Mouse (Mus musculus) limb, embryonic 14.5 days (tissue): ENCODE measurements at regions not wholly inside any gene's neighbourhood (a gene's known extent, or its start where the extent isn't known, plus 50 kb on each side); places are given as distances from the start of the nearest gene placed in this dataset.
"Not testable (repeated sequence)": the region's sequence is repeated elsewhere in the genome, so short reads cannot be mapped to it uniquely, and the experiment has no call there.

ENCODE experiments used
- ATAC-seq: fragments of 200-750 bp; cut with Nextera tagmentation; 2 replicates; pipeline ENCODE4 v1.8.0; 2017; ENCODE audit warnings: low read depth, moderate number of reproducible peaks, moderate TSS enrichment; ENCODE audit not compliant: low FRiP score
- DNase-seq: peaks from one replicate; pipeline ENCODE4 v3.0.0-alpha.2; 2015; ENCODE audit warnings: low spot score
- H3K27ac ChIP-seq: fragments of 300-500 bp; sonication (generic); replicated peaks from 2 replicates; pipeline ENCODE4 v1.5.1; 2014; ENCODE audit warnings: low read depth, mild to moderate bottlenecking, low read length, moderate library complexity, mixed read lengths
- H3K27me3 ChIP-seq: fragments of 300-500 bp; sonication (generic); 2 replicates; pipeline ENCODE4 v1.6.1; 2014; ENCODE audit warnings: low read length, mixed read lengths; ENCODE audit not compliant: control insufficient read depth, insufficient read depth
- H3K36me3 ChIP-seq: fragments of 300-500 bp; sonication (generic); 2 replicates; pipeline ENCODE4 v1.6.1; 2014; ENCODE audit warnings: mild to moderate bottlenecking, low read length, moderate library complexity, mixed read lengths; ENCODE audit not compliant: control insufficient read depth, insufficient read depth
- H3K4me1 ChIP-seq: fragments of 300-500 bp; sonication (generic); 2 replicates; pipeline ENCODE4 v1.6.1; 2014; ENCODE audit warnings: antibody characterized with exemption, low read length, mixed read lengths; ENCODE audit not compliant: control insufficient read depth, insufficient read depth
- H3K4me2 ChIP-seq: fragments of 300-500 bp; sonication (generic); replicated peaks from 2 replicates; pipeline ENCODE4 v1.6.1; 2014; ENCODE audit warnings: low read depth, mild to moderate bottlenecking, low read length, moderate library complexity; ENCODE audit not compliant: severe bottlenecking
- H3K4me3 ChIP-seq: fragments of 300-500 bp; sonication (generic); replicated peaks from 2 replicates; pipeline ENCODE4 v1.5.1; 2014; ENCODE audit warnings: low read length
- H3K9ac ChIP-seq: fragments of 300-500 bp; sonication (generic); 2 replicates; pipeline ENCODE4 v1.6.1; 2014; ENCODE audit warnings: mild to moderate bottlenecking, low read depth, low read length, moderate library complexity; ENCODE audit not compliant: severe bottlenecking
- H3K9me3 ChIP-seq: fragments of 300-500 bp; sonication (generic); 2 replicates; pipeline ENCODE4 v1.6.1; 2016; ENCODE audit warnings: low read length; ENCODE audit not compliant: control insufficient read depth
- POLR2A ChIP-seq: fragments of 200-500 bp; IDR thresholded peaks from 2 replicates; pipeline ENCODE4 v1.8.0; 2012; ENCODE audit warnings: inconsistent platforms, mild to moderate bottlenecking, moderate library complexity, borderline replicate concordance; ENCODE audit not compliant: insufficient read depth, insufficient read length; ENCODE audit errors: extremely low read depth
- WGBS: fragments of 180-500 bp; shearing (Covaris S2); extraction: QIAGEN DNeasy Blood & Tissue Kit; methylation state at CpG from one replicate; pipeline ENCODE4 v1.1.7; 2014; 5-methylcytosine and 5-hydroxymethylcytosine counted together

DNA sequence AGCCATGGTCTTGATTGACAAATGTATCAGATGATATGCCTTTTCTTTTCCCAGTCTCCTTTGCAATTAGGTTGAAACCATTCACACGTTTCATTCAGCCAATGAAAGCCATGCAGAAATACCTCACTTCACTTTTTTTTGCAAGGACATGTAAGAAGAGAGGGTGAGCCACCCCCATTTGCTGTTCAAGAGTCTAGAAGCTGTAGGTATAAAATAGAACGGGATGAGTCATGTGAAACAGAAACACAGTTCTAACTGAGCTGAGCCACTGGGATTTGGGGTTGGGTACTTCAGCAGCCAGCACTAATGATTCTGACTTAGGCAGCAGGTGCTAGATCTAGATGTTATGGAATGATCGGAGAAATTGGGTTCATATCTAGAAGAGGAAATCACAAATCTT lies 93.9 kb downstream of the Dusp6 start:
- no peak for TF ChIP-seq POLR2A
- H3K9me3 ChIP-seq: no peaks in the 10 kb centered on the region
- H3K9ac ChIP-seq: no peak overlapping the region
- no peak for DNase-seq
- no peaks in the 10 kb centered on the region for H3K36me3 ChIP-seq
- H3K4me3 ChIP-seq: no peak overlapping the region
- H3K27ac ChIP-seq: no peak overlapping the region
- WGBS: 63% methylated on average over 3 of the region's 3 CpGs
- no peak overlapping the region for H3K4me2 ChIP-seq
- H3K4me1 ChIP-seq: peaks cover 13% of the 10 kb centered on the region
- no peaks in the 10 kb centered on the region for H3K27me3 ChIP-seq
- ATAC-seq: no peak

DNA sequence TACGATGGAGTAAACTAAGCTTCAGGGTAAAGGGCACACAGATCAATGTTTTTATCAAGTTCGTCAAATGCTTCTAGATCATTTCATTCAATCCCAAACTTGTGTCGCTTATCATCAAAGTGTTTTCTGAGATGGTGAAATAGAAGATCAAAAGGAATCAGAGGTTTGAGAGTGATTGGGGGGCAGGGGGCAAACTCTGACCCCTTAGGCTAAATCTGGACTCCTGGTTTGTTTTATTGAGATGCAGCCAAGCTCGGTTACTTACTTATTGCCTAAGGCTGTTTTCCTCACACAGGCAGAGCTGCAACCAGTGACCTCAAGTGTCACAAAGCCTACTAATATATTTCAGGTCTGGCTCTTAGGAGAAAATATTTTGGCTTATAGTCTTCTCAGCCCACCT lies 94.3 kb downstream of the Dusp6 start:
- no peaks in the 10 kb centered on the region for H3K9me3 ChIP-seq

DNA sequence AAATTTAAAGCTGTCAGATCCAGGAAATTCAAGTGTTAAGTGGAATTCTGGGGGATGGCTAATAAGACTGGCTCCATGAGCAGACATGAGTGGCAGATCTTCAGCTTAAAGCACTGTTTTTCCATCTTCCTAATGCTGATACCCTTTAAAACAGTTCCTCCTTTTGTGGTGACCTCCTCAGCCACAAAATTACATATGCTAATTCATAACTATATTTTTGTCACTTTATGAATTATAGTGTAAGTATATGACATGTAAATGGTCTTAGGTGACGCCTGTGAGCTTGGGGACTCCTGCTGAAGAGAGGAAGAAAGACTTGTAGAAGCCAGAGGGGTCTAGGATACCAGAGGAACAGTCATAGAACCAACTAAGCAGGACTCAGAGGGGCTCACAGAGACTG lies 95.2 kb downstream of the Dusp6 start:
- DNase-seq: no peak
- Histone ChIP-seq H3K4me1 (peaks cover 13% of the 10 kb centered on the region), H3K4me3 (no peak overlapping the region), H3K27ac (no peak overlapping the region), H3K4me2 (no peak overlapping the region), H3K9me3 (no peaks in the 10 kb centered on the region), H3K36me3 (no peaks in the 10 kb centered on the region), H3K27me3 (no peaks in the 10 kb centered on the region), H3K9ac (no peak overlapping the region)
- TF ChIP-seq POLR2A: no peak
- no peak for ATAC-seq
- WGBS: 78% methylated on average over 1 of the region's 1 CpGs

More for the DNA sequence above, 94.3 kb downstream of the Dusp6 start:
- Histone ChIP-seq H3K4me3 (no peak overlapping the region), H3K9ac (no peak overlapping the region), H3K36me3 (no peaks in the 10 kb centered on the region), H3K4me1 (peaks cover 13% of the 10 kb centered on the region), H3K4me2 (no peak overlapping the region), H3K27ac (no peak overlapping the region), H3K27me3 (no peaks in the 10 kb centered on the region)
- ATAC-seq: no peak
- 38% methylated on average over 4 of the region's 4 CpGs for WGBS
- no peak for TF ChIP-seq POLR2A
- no peak for DNase-seq

DNA sequence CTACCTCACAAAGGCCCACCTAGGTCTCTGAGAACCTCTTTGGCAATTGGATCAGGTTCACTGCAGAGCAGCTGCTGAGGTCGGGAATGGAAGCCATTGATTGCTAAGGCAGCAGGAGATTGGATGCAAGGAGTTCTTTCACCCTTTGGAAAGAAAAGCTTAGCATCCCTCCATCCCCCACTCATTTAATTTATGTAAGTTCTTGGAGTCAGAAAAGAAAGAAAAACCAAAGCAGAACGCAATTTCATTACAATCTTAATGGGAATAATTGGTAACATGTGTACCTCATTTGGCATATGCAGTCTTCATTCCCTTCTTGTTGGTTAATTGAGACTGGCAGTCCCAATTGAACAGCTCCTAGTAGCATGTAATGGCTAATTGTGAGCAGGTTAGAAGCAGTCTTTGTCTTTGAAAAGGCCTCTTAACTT lies 96.4 kb downstream of the Dusp6 start:
- H3K9ac ChIP-seq: no peak overlapping the region
- 31% methylated on average over 2 of the region's 2 CpGs for WGBS
- no peak for TF ChIP-seq POLR2A
- ATAC-seq: no peak
- peak; percentile 48 for DNase-seq
- no peaks in the 10 kb centered on the region for H3K27me3 ChIP-seq
- 0 out of 2 replicates have a peak overlapping the region, but pooled peaks have one; percentile 20 for H3K27ac ChIP-seq
- H3K4me2 ChIP-seq: no peak overlapping the region
- H3K9me3 ChIP-seq: no peaks in the 10 kb centered on the region
- H3K4me1 ChIP-seq: peaks cover 4% of the 10 kb centered on the region
- H3K4me3 ChIP-seq: no peak overlapping the region
- no peaks in the 10 kb centered on the region for H3K36me3 ChIP-seq

DNA sequence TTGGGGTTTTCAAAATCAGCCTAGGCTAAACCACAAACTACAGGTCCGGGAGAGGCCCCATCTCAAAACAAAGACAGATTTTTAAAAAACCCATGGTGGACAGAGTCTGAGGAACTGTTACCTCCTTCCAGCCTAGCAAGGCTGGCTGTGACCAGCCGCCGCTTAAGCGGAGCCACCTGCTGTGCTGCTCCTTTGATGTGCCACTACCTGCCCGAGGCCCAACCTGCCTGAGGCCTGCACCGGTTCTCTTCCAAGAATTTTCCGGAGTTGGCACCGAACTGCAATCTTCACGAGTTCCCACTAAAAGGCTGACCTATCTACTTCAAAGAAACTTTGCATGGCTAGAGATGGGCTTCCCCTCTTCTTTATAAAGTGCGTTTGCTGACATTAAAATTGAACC lies 97.6 kb downstream of the Dusp6 start:
- not testable (repeated sequence) for H3K27ac ChIP-seq, H3K4me1 ChIP-seq
- 19% methylated on average over 10 of the region's 10 CpGs for WGBS

DNA sequence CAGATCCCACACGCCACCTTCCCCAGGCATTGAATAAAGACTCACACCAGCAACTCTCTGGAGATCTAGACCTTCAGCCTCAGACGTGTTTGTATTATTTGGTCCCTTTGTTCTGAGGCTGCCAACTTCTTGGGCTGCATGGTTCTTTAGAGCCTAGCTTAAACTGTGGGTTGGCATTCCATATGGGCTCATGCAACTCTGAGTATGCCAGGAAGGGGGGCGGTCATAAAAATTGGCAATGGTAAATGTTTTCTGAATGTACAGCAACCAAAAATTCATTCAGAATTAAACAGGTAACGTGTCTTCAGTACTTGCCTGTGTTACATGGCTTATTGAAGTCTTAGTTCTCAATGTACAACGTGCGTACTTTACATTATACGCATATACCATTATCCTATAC lies 103.1 kb downstream of the Dusp6 start:
- Histone ChIP-seq H3K9ac (no peak overlapping the region), H3K27ac (no peak overlapping the region), H3K4me3 (no peak overlapping the region), H3K4me1 (no peaks in the 10 kb centered on the region), H3K9me3 (no peaks in the 10 kb centered on the region), H3K4me2 (no peak overlapping the region), H3K36me3 (no peaks in the 10 kb centered on the region), H3K27me3 (no peaks in the 10 kb centered on the region)
- 86% methylated on average over 7 of the region's 7 CpGs for WGBS
- TF ChIP-seq POLR2A: no peak
- DNase-seq (no peak), ATAC-seq (no peak)

More for the DNA sequence above, 97.6 kb downstream of the Dusp6 start:
- not testable (repeated sequence) for H3K9me3 ChIP-seq, H3K9ac ChIP-seq, H3K27me3 ChIP-seq, H3K4me3 ChIP-seq, DNase-seq, H3K36me3 ChIP-seq, ATAC-seq, H3K4me2 ChIP-seq
